Mouse (Mus musculus): Measurements from ENCODE around the gene Vmn1r152.
"Not testable (repeated sequence)": the region's sequence is repeated elsewhere in the genome, so short reads cannot be mapped to it uniquely, and the experiment has no call there.

The Vmn1r152 gene

DNA sequence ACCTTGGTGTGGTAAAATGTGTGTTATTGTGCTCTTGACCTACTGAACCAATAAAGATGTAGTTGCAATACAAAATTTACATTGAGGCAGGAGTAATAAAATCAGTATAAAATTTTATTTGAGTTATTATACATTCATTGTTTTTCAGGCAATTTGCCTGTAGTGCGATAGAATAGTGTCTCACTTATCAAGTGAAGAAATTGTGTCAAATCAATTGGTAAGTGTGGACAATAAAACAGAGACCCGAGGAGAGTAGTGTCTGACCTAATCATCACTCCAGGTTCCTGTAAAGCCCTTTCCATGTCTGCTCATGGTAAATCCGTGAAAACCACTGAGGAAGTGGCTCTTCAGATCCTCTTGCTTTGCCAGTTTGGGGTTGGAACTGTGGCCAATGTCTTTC, at the start of gene Vmn1r152:
Gene Vmn1r152, plus strand, starts transcription at position 301 of the 400 bp plus-strand sequence.
- DNase-seq (ENCODE audit: low spot score in 2 of 2) = not testable (repeated sequence)

DNA sequence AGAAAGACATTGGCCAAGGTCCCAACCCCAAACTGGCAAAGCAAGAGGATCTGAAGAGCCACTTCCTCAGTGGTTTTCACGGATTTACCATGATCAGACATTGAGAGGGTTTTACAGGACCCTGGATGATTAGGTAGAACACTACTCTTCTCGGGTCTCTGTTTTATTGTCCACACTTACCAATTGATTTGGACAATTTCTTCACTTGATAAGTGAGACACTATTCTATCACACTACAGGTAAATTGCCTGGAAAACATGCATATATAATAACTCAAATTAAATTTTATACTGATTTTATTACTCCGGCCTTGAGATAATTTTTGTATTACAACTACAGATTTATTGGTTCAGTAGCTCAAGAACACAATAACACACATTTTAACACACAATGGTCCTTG, 23.2 kb upstream of the Vmn1r152 start, which contains the start of gene Vmn1r151:
Gene Vmn1r151, minus strand, starts transcription at position 101 of the 400 bp plus-strand sequence.
- DNase-seq (ENCODE audit: low spot score in 2 of 2) = not testable (repeated sequence)

DNA sequence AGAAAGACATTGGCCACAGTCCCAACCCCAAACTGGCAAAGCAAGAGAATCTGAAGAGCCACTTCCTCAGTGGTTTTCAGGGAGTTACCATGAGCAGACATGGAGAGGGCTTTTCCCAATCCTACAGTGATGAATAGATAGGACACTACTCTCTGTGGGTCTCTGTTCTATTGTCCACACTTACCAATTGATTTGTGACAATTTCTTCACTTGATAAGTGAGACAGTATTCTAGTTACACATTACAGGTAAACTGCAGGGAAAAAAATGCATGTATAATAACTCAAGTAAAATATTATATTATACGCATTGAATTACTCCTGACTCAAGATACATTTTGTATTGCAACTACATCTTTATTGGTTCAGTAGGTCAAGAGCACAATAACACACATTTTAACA, 12.0 kb downstream of the Vmn1r152 start, which contains the start of gene Gm8677:
Gene Gm8677, minus strand, starts transcription at position 101 of the 400 bp plus-strand sequence.
- not testable (repeated sequence) for DNase-seq (ENCODE audit: low spot score in 2 of 2)

DNA sequence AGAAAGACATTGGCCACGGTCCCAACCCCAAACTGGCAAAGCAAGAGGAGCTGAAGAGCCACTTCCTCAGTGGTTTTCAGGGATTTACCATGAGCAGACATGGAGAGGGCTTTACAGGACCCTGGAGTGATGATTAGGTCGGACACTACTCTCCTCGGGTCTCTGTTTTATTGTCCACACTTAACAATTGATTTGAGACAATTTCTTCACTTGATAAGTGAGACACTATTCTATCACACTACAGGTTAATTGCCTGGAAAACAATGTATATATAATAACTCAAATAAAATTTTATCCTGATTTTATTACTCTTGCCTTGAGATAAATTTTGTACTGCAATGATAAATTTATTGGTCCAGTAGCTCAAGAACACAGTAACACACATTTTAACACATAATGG, 42.5 kb downstream of the Vmn1r152 start, which contains the start of gene Gm4201:
Gene Gm4201, minus strand, starts transcription at position 101 of the 400 bp plus-strand sequence.
- not testable (repeated sequence) for DNase-seq (ENCODE audit: low spot score in 2 of 2)

All from frontal cortex, postnatal 25 days (tissue).